Mouse (Mus musculus) adrenal gland, postnatal 36 days (tissue): ENCODE measurements at regions not wholly inside any gene's neighbourhood (a gene's known extent, or its start where the extent isn't known, plus 50 kb on each side); places are given as distances from the start of the nearest gene placed in this dataset.
"Not testable (repeated sequence)": the region's sequence is repeated elsewhere in the genome, so short reads cannot be mapped to it uniquely, and the experiment has no call there.

Source experiments
- DNase-seq, 2 experiments: peaks; one replicate each; pipeline ENCODE4 v3.0.0; 2021; ENCODE audit warnings: mixed read lengths in 1 of 2

DNA sequence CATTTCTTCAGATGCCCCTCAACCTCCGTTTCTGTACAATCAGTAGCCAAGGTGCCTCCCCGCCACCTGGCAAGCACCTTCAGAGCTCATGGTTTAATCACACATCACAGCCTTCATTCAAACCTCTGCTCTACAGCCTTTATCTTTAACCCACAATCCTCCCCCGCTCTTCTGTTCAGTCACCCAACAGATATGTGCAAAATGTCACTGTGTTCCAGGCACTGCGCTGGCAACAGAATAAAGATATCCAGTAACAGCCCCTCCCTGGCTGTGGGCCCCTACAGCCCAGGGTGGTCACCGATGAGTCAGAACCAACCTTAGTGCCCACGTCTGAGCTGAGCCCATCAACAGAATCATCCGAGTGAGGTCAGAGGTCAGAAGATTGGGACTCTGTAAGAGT is 54.3 kb upstream of the Ddr1 start:
- peak in 1 of 2 experiments; percentile 43 for DNase-seq

DNA sequence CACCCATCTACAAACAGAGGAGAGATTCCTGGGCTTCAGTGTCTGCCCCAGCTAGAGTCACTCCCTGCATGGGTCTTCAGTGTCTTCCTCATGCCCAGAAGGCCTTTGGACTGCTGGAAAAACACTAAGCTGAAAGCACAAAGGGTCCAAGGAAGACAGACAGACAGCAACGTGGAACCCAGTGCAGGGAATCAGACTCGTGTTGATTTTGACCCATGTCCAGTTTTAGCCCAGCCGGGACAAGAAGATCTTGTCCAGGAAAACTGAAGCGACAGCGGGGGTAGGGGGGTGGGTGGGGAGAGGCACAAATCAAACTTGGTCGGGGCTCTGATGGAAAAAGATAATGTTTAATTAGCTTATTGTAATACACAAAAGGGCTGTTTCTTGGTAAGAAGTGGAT is 55.3 kb upstream of the Ddr1 start:
- DNase-seq: no peak

DNA sequence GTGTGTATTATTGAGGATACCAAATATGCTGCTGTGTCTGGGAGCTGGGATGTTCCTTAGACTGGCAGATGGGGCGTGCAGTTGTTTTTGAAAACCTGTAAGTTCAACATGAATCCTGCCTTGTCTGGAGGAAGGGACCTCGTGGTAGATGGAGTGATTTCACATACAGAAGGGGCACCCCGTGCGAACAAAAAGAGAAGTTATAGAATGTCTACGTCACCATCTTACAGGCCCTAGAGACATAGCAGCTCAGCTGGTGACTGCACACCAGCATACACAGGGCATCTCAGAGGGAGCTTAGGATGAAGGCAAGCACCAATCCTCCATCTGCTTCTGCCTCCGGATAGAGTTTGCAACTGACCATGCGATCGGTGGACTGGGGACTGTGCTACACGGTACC is 58.2 kb upstream of the Ddr1 start:
- no peak for DNase-seq

DNA sequence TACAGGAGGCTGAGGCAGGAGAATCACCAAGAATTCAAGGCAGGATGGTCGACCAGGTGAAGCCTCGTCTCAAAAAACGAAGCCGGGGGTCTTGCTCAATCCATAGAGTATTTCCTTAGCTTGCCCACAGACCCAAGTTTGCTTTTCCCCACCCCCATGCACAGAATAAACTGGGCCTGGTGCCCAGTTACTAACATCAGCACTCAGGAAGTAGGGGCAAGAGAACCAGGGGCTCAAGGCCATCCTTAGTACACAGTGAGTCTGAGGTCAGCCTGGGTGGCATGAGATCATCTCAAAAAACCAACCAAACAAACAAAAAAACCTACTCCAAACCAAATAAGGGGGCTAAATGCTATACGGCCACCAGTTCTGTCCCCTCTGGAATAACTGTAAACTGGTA is 58.4 kb upstream of the Ier3 start:
- peak in 1 of 2 experiments; percentile 39 for DNase-seq

DNA sequence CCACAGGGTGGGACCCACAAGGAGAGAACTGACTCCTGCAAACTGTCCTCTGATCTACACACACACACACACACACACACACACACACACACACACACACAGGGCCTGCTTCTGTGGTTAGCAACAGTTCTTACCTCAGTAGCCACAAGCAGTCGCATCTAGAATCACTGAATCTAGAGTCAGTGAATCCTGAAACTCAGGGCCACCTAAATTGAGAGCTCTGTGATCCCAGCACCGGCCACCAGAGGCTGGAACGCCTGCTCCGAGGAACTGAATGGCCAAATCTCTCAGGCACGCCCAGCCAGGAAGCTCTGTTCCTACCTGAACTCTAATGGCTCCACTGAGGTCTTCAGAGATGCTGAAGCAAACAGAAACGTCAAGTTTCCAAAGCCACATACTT is 57.6 kb upstream of the Ier3 start:
- peak; percentile 51 to 59 for DNase-seq

DNA sequence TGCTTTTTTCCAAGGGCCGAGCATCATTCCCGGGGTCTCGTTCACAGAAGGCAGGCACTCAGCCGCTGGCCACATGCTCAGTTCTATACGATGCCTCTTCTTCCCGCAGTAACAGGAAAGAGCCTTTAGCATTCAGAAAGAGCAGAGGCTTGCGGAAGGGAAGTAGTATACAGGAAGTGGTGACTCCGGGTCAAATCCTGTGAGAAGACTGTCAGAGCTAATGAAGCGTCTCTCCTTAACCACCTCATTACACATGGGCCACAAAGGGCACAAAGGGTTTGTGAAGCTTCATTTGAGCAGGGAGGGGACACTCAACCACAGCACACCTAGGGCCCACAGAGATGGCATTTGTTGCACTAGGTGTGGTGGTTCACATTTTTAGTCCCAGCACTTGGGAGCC is 55.1 kb upstream of the Ier3 start:
- DNase-seq: no peak

DNA sequence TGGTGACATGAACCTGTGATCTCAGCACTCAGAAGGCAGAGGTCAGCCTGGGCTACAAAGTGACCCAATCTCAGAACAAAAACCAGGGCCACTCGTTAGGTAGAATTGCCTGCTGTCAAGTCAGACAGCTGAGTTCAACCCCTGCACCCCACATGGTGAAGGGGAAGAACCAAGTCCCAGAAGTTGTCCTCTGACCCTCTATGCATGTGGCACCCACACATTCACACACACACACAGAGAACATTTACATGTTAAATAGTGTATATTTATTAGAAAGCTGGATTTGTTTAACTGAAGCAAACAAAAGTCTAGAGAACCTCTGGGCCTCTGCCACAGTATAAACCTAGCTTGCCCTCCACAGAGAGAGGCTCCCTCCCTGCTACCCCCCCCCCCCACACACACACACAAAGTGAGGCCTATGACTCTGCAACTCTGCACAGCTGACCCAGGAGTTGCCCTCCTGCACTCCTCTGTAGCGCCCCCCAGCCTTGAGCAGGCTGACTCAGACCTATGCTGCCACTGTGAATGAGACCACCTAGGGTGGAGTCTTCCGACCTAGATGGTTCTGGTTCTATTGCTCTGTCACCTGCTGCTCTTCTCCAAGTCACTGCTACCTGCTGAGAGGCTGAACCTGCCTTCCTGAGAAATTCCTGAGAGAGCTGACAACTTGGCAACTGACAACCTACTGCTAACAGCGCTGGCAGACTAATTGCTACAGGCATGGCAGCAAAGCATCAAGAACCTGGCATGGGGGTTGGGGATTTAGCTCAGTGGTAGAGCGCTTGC is 52.1 kb upstream of the Ier3 start:
- no peak for DNase-seq

DNA sequence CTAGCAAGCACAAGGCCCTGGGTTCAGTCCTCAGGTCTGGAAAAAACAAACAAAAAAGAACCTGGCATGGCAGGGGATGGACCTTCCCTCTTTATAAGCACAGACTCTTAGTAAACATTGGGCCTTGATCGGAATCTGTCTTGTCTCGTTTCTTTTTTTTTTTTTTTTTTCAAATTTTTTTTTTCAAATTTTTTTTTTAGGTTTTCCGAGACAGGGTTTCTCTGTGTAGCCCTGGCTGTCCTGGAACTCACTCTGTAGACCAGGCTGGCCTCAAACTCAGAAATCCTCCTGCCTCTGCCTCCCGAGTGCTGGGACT is 51.6 kb upstream of the Ier3 start:
- DNase-seq: not testable (repeated sequence)

DNA sequence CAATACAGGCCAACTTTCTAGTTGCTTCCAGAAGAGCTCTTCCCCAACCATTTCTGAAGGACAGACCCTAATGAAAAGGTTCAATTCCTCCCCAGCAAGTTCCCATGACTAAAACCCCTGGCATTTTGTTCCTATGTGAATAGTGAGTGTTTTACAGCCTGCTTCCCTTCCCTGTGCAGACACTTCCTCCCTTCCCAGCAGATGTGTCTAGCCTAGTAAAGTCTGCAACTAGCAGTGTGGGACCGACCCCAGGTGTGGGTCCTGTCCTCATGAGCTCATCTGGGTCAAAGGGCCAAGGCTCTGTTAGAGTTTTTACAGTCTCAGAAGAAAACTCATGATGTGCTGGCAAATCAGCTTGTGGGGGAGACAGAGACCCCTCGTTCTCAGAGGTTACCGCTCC is 50.9 kb upstream of the Ier3 start:
- DNase-seq: no peak

DNA sequence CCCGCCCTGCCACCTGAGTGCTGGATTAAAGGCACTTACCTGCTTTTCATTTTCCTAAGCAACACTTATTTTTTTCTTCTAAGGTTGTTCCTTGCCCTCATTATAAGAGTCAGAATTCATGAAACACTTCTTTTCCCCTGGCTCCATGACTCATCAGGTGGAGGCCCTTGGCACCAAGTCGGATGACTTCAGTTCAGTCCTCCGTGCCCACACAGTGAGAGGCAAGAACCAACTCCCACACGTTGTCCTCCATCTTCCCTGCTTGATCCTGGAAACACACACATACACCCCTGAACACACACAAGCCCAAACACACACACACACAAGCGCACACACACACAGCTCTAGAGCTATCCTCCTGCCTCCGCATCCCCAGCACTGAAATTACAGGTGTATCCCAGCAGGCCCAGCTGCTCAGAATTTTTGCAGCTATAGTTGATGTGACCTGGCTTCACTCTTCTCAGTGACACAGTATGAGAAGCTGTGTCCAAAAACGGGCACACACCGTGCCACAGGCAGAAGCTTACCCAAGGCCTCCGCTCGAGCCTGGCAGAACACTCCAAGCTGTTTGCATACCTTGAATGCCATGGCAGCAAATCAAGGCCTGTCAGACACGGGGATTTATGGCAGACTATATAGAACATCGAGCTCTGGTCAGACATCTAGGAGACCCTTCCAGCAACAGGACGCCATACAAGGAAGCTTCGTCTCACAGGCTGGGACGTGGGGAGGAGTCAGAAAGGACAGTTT is 49.7 kb upstream of the Ier3 start:
- peak; percentile 68 to 78 for DNase-seq
